Mouse (Mus musculus): ENCODE data around the gene Shisa4.
A peak's percentile ranks its signal among the peaks of the same experiment; 100 is the strongest.

Gene Shisa4

DNA sequence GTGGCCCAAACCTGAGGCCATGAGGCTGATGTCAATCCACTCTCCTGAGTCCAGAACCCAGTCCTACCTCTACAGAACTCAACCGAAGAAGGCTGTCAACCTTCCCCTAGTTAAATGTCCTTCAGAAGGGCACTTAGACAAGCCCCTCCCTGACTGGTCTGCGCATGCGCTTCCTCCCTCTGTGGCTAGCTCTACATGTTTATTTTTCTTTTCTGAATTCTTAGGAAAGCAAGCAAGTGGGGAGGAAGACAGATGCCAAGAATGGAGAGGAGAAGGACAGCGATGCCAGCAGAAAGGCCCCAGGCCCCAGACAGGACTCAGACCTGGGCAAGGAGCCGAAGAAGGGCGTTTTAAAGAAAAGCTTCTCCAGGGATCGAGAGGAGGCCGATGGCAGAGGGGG lies 11.6 kb downstream of the Shisa4 start:
- DNase-seq: peak; percentile 72 to 80

DNA sequence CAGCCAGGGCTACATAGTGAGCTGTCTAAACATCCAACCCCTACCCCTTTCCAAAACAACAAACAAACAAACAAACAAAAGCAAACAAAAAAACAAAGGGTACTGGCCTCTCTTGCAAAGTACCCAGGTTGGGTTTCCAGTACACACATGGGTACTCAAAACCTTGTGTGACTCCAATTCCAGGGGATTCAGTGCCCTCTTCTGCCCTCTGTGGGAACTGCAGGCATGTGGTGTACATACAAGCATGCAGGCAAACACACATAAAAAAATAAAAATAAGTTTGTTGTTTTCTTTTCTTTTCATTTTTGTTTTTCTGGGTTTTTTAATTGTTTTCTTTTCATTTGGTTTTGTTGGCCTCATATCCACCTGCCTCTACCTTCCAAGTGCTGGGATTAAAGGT lies 12.9 kb downstream of the Shisa4 start:
- DNase-seq: no peak

DNA sequence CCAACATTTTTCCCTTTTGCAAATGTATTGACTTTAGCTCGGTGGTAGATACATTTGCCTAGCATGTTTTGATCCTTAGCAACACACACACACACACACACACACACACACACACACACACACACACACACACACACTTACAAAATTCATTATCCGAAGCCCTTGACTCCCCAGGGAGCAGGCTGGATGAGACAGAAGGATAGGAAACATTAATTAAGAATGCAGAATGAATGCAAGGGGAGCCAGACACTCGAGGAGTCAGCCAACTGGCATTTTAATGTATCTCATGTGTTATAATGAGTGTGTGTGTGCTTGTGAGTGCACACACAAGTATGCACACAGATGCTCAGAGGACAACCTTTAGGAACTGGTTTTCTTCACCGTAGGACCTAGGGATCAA lies 13.5 kb downstream of the Shisa4 start:
- no peak for DNase-seq

DNA sequence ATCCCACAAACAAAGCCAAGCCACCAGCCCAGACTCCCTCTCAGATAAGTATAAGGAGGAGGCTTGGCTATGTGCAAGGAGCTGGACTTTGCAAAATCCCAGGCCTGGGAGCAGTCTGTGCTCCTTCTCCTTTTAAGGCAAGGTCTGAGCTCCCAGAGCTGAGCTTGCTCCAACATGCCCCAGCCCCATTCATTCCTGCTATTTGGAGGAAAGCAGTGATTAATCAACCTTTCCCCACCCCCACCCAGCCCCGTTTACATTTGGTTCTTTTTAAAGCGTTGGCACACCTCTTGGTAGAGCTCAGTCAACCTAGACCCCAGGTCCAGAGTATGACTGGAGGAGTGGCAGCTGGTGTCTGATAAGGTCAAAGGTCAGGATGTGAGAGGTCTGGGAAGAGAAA lies 16.0 kb downstream of the Shisa4 start:
- no peak for DNase-seq

DNA sequence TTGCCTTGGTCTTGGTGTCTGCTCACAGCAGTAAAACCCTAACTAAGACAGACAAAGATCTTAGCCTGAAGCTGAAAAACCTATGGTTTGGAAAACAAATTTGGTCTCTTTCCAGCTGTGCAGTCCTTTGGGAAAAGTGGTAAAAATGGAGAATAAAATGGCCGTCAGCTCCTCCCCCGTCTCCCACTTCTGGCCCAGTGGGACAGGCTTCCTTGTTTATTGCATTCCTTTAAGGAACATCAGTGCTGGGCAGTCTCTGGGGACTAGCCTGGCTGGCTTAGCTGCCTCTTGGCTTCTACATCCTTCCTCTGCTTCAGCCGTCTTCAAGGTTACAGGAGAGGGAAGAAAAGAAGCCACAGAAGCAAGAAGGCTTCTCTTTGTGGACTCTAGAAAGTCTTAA lies 23.1 kb downstream of the Shisa4 start:
- peak; percentile 25 to 30 for DNase-seq

DNA sequence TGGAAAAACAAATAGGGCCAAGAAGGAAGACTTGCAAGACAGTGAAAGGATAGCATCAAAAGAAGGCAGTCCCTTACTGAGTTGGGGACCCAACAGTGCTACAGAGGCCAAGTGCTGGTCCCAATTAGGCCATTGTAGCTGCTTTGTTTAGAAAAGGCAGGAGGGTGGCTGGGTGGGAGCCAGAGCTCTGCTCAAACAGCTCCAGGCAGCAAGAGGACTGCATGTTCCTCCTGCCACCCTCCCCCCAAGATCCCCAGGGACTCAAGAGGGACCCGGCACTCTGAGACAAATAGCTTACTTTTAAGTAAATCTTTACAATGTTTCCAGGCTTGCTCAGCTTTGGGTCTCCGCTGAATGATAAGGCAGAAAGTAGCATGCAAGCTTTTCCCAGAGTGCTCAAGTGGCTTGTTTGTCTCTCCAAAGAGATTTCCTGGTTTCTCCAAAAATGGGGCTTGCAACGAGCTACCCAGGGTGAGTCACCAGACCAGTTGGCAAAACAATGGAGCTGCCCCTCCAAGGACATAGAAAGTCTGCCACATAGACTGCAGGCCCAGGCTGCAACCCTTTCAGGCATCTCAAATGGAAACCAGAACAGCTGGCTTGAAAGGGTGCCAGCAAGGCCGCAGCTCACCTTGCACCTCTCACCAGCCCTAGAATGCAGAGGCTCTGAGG lies 27.4 kb downstream of the Shisa4 start:
- peak; percentile 59 to 69 for DNase-seq

DNA sequence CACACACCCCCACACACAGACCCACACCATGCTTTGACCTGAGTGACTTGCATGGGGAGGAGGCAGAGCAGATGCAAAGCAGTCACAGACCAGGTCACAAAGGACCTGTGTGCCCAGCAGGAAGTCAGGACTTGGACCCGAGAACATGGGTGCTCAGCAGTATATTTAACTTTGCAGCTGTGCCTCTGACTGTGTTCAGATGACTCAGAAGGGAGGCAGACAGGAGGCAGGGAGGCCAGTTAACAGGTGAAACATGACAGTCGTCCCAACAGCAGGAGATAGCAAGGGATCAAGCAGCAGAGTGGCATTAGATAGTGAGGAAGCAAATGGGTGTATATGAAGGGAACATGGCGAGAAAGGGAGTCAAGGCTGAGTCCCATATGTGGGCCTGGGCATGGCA lies 28.1 kb downstream of the Shisa4 start:
- DNase-seq: no peak

DNA sequence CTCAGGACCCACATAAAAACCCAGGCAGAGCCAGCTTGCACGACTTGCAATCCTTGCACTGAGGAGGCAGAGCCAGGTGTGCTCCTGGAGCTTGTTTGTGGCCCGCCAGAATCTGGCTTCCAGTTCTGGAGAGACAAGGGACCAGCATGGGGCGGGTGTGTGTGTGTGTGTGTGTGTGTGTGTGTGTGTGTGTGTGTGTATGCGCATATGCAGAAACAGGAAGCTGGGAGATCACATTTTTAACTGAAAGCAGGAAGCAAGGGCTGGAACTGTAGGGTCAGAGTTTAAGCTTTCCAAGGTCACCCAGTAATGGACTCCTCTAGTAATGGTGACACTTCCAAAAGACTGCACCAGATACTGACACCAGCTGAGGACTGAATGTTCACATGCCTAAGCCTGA lies 31.0 kb downstream of the Shisa4 start:
- no peak for DNase-seq

DNA sequence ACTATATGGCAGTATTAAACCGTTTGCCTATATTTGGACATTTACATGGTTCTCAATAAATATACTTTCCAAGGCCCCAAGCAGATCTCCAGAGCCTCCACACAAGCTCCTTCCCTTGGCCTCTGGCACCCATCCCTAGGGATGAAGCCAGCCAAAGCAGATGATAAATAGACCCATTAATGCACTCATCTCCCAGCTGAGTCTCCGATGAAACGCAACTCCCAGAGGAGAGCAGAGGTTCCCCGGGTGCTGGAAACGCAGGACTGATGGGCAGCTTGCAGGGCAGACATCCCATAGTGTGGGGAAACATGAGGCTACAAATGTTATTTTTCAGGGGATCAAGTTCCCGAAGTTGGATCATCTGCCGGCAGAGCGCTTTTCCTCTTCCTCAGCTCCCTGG lies 33.1 kb downstream of the Shisa4 start:
- DNase-seq: no peak

DNA sequence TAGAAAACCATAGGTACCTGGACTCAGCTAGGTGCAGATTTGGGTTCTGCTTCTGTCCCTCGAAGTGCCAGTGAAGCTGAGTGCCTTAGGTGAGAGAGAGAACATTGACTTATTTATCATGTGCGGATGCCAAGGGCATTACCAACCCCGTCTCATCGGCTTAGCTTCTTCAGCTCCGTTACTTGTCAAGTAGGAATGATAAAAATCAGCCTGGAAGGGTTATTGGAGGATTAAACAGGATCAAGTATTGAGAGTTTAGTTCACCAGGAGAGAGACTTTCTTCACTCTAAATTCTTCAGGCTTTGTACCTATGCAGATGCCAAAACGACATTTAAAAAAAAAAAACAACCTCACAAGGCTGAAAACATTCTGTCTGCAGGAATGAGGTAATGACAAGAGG lies 44.5 kb downstream of the Shisa4 start:
- DNase-seq: no peak

DNA sequence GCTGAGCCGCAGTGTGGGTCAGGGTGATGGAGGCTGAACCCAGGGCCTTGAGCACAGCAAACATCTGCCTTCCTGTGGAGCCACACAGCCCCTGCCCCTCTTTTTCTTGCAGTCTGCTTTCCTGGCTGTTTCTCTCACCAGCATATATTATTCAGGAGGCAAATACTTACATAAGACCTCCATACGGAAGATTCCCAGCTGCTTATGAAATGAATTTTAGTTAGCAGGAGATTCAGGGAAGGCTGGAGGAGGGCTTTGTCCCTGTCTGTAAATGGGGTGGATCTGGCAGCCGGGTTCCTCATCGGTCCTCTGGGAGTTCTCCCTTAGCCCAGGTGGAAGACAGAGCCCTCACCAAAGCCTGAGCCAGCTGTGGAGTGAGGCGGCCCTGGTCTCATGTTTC lies 46.7 kb downstream of the Shisa4 start:
- no peak for DNase-seq

DNA sequence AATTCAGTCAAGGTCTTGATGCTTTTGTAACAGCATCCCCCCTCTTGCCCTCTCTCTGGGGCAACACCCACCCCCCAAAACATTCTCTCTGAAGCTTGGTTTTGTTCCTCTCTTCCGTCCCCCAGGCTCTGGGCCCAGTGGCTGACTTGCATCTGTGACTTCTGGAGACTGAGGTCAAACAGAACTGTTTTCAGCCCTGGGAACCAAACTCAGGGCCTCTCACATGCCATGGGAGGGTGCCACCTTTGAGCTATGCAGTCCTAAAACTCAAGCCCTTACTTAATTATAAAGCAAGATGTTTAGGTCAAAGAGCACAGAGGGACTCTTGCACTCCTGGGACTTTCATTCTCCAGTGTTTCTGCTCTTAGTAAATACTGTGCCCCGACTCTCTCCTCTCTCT lies 49.1 kb downstream of the Shisa4 start:
- no peak for DNase-seq

DNA sequence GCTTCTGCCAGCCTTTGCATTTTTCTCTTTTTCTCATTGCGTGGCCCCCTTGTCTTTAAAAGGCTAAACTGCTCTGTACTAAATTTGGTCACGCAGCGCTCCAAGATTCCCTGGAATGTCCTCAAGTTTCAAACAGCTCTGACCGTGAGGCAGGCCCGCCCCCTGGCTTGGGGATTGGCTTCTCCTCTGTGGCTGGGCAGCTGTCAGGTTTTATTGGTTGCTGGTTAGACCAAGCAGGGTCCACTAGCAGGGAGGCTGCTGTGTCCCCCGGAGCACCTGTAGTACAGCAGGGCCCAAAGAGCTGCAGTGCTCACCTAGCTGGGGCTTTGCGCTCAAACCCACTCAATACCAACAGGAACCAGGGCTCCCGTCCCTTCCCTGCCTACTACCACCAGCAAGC lies 50.5 kb downstream of the Shisa4 start, which contains the start of gene Lmod1:
Gene Lmod1, plus strand, starts transcription at position 237 of the 400 bp plus-strand sequence.
- DNase-seq: peak; percentile 34 to 37

DNA sequence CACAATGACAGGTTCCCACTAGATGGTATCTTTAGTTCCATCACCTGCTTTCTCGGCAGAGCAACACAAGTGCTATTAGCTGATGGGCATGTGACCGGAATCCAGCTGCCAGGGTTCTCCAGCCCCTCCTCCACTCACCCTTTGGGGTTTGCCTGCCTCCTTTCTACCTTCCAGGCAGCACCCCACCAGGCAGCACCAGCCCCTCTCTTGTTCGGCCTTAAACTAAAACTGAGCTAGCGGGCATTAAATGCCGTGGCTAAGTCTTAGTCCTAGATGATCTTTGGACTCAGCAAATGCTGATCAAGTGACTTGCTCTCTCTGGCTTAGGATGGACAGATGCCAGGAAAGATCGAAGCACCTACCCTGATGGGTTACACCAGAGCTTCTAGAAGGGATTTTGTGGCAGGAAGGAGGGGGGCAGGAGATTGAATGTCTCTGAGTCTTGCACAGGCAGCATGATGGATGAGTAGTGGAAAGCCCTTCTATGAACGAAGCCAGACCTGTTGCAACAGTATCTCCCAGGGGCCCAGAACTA lies 51.6 kb downstream of the Shisa4 start:
- no peak for DNase-seq

Data from lung, adult 18-20 months (tissue).